Mouse (Mus musculus): ENCODE data around the gene Spata31d1b. TPM values are rescaled to one million over a fixed set of nuclear protein-coding genes. Genes with fewer than 3 reads are reported as not detected.

Gene Spata31d1b
- not detected for polyA plus RNA-seq (2014; fragmentation: Illumina TruSeq; extraction: RNeasy Lipid Tissue Mini Kit (QIAGEN cat#74804))

GRCm38 (mm10) chr13:59711984-59712383 is at the start of gene Spata31d1b:
Gene Spata31d1b, plus strand, starts transcription at chr13:59712284.

GRCm38 (mm10) chr13:59675151-59676011 is 36.7 kb upstream of the Spata31d1b start, which contains the start of gene Golm1:
Gene Golm1, minus strand, starts transcription at chr13:59675811.

GRCm38 (mm10) chr13:59694008-59694407 is 18.1 kb upstream of the Spata31d1b start, which contains the start of gene 4921517D22Rik:
Gene 4921517D22Rik, minus strand, starts transcription at chr13:59694108.

GRCm38 (mm10) chr13:59710230-59710629 is 1.9 kb upstream of the Spata31d1b start, which contains the start of gene Spata31d1a:
Gene Spata31d1a, minus strand, starts transcription at chr13:59710330.

GRCm38 (mm10) chr13:59731652-59732051 is 19.6 kb downstream of the Spata31d1b start, which contains the start of gene Spata31d1d:
Gene Spata31d1d, minus strand, starts transcription at chr13:59731752.

GRCm38 (mm10) chr13:59746711-59747110 is 34.6 kb downstream of the Spata31d1b start, which contains the start of gene 1700014D04Rik:
Gene 1700014D04Rik, minus strand, starts transcription at chr13:59746752.

Other genes starting within 250 kb of the Spata31d1b start
- 42.8 TPM for gene Agtpbp1, start 127.1 kb upstream of the Spata31d1b start, polyA plus RNA-seq (2014; fragmentation: Illumina TruSeq; extraction: RNeasy Lipid Tissue Mini Kit (QIAGEN cat#74804))
- 274 TPM for gene Naa35, start 127.0 kb upstream of the Spata31d1b start, polyA plus RNA-seq (2014; fragmentation: Illumina TruSeq; extraction: RNeasy Lipid Tissue Mini Kit (QIAGEN cat#74804))
- 15.3 TPM for gene Golm1, start 36.5 kb upstream of the Spata31d1b start, polyA plus RNA-seq (2014; fragmentation: Illumina TruSeq; extraction: RNeasy Lipid Tissue Mini Kit (QIAGEN cat#74804))
- gene 4921517D22Rik, start 18.2 kb upstream of the Spata31d1b start, polyA plus RNA-seq (2014; fragmentation: Illumina TruSeq; extraction: RNeasy Lipid Tissue Mini Kit (QIAGEN cat#74804)): not detected
- not detected for gene Spata31d1a, start 2.0 kb upstream of the Spata31d1b start, polyA plus RNA-seq (2014; fragmentation: Illumina TruSeq; extraction: RNeasy Lipid Tissue Mini Kit (QIAGEN cat#74804))
- gene Spata31d1d, start 19.5 kb downstream of the Spata31d1b start, polyA plus RNA-seq (2014; fragmentation: Illumina TruSeq; extraction: RNeasy Lipid Tissue Mini Kit (QIAGEN cat#74804)): not detected
- gene 1700014D04Rik, start 34.5 kb downstream of the Spata31d1b start, polyA plus RNA-seq (2014; fragmentation: Illumina TruSeq; extraction: RNeasy Lipid Tissue Mini Kit (QIAGEN cat#74804)): not detected
- 95.0 TPM for gene Isca1, start 57.5 kb downstream of the Spata31d1b start, polyA plus RNA-seq (2014; fragmentation: Illumina TruSeq; extraction: RNeasy Lipid Tissue Mini Kit (QIAGEN cat#74804))
- not detected for gene Gm49354, start 70.0 kb downstream of the Spata31d1b start, polyA plus RNA-seq (2014; fragmentation: Illumina TruSeq; extraction: RNeasy Lipid Tissue Mini Kit (QIAGEN cat#74804))
- gene Tut7, start 110.9 kb downstream of the Spata31d1b start, polyA plus RNA-seq (2014; fragmentation: Illumina TruSeq; extraction: RNeasy Lipid Tissue Mini Kit (QIAGEN cat#74804)): 169 TPM